Mouse (Mus musculus) T-helper 17 cell (primary cell): ENCODE results near the gene Rad17.

ENCODE experiments used
- in situ Hi-C, 2 experiments: fragments of 300-600 bp; cut with MboI, MseI; formaldehyde crosslinking; loops; 1 replicate in 1 of 2; 2 replicates in 1 of 2; pipeline ENCODE4 v1.15.1; 2025; ENCODE audit warnings: high pct_unique_total_duplicates in 2 of 2

Rad17 gene

DNA sequence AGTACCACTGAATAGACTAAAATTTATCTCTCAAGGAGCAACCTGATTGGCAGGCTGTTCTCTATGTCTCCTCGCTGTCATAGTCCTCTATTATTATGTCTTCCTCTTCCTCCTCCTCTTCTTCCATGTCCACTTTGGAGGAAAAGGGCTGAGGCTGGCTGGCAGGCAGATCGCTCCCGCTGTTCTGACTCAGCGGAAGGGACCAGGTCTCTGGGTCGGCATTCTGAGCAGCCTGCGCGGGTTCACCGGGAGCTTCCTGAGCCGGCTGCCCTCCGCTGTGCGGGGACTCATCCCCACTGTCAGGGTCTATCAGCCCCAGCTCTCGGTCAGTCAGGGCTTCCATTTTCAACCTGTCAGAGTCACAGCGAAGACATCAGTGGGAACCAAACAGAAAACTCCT, 33.3 kb downstream of the Rad17 start:
- in situ Hi-C loops: loop anchor here in 1 of 2 experiments (5.0 to 25.0 kb wide), 2 partner anchors 50 to 1780 kb away; no protein-coding TSS in a partner anchor

DNA sequence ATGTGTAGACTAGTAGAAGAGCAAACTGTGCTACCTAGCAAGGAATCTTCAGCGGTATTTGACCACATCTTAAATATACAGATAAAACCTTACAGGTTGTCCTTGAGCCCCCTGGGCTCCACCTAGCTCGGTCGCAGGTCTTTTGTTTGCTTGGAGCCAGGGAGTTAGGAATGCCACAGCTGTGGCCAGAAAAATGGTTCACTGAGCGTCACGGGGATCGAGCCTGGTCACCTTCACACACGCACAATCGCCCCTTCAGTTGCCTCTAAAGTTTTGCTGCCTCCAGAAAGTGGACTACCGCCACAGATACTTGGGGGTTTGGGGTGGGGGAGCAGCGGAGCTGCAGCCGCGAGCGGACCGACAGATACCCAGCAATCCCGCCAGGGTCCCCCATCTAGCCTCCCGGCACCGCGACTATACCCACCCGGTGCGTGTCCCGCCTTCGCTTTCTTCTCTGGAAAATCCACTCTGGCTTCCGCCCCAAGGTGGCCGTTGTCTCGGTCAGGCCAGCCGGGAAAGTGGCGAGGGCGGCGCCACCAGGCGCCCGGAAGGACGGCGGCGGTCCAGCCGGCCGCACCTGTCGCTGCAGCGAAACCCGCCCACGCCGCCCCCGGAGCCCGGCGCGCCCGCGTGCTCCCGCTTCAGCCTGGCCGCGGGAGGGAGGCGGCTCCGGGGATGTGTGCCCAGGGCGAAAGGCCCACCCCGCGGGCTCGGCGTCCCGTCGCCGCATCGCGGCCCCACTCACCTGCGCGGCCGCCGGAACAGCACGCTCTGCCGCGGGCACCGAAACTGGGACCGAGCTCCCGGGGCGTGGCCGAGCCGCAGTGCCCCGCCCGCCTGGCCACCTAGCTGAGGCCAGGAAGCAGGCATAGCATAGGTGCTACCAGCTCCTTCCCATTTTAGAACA, 34.4 kb downstream of the Rad17 start, which contains the start of gene Marveld2:
Marveld2 (minus strand) TSS at position 791 of the 907 bp plus-strand sequence.
- in situ Hi-C loops: loop anchor here in 1 of 2 experiments (5.0 to 25.0 kb wide), 2 partner anchors 49 to 1779 kb away; no protein-coding TSS in a partner anchor

DNA sequence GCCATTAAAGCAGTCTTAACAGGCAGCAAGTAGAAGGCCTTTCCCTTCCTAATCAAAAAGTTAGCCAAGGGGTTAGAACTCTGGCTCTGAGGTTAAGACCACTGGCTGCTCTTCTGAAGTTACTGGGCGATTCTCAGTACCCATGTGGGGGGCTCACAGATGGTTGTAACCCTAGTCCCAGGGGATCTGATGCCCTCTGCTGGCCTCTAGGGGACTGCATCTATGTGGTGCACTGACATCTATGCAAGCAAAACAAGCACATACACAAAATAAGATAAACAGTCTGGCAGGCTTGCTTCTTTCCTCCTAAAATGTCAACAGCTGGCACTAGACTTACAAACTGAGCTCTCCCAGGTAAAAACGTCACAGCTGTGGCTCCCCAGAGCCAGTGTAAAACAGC, 37.9 kb downstream of the Rad17 start:
- in situ Hi-C loops: loop anchor here in 1 of 2 experiments (25.0 kb wide), 1 partner anchor 1776 kb away; no protein-coding TSS in a partner anchor

DNA sequence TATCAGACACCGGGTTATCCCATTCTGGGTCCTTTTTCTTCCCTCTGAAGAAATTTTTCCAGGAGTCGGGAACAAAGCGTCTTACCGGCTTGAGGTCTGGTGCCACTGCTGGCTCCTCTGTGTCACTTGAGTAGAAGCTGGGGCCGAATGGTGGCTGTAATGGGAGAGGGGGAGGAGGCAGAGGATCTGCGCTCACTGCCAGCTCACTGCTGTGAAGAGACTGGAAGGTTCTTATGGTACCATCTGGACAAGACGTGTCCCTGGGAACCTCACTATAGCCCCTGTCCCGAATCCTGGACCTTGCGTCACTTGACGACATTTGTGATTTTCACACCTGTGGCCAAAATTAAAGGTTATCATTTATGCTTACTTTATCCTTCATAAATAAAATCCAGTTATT, 38.6 kb downstream of the Rad17 start:
- in situ Hi-C loops: loop anchor here in 1 of 2 experiments (25.0 kb wide), 1 partner anchor 1775 kb away; no protein-coding TSS in a partner anchor

DNA sequence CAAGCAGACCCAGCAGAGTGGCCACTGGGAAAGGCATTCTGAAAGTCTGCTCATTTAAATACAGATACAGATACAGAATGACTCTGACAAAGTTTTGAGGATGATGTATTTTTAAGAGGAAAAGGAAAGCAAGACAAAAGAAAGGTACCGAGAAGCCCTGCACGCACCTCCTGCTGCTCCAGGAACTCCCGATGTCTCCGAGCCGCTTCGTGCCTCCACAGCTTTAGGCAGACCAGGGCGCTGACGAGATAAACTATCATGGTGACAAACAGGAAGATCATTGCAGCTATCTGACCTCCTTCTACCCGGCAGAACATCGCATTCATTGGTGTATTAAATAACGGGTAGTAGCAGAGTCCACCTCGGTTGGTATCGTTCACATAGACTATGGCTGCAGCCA, 39.6 kb downstream of the Rad17 start:
- in situ Hi-C loops: loop anchor here in 1 of 2 experiments (25.0 kb wide), 1 partner anchor 1774 kb away; no protein-coding TSS in a partner anchor

DNA sequence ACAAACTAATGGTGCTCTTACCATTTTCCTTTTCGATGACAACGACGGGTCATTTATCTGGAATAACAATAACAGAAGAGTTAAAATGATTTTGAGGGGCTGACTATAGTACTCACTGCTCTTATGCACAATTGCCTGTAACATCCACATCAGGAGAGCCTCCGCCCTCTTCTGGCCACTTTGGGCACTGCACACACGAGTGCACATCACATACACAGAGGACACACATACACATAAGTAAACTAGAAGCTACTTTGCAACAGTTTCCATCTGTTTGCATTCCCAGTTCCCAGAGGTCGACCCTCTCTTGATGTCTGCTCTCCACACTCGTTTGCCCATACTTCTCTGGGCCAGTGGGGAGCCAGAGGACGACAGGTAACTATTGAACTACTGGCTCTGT, 43.1 kb downstream of the Rad17 start:
- in situ Hi-C loops: loop anchor here in 1 of 2 experiments (25.0 kb wide), 1 partner anchor 1770 kb away; no protein-coding TSS in a partner anchor

DNA sequence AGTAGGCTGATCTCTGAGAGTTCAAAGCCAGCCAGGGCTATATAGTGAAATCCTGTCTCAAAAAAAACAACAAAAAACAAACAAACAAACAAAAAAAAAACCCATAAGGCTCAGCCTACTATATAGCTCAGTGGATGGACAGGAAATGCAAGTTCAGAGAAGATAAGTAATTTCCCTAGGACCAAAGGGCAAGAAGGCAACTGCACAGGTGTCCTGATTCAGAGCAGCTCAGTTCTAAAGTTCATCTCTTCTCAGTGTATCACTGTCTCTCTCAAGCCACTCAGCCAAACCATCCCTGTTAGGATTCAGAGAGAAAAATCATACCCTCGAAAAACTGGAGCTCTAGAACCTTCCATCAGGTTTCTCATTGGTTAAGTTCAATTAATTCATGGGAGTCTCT, 45.0 kb downstream of the Rad17 start:
- in situ Hi-C loops: loop anchor here in 1 of 2 experiments (25.0 kb wide), 1 partner anchor 1769 kb away; no protein-coding TSS in a partner anchor

DNA sequence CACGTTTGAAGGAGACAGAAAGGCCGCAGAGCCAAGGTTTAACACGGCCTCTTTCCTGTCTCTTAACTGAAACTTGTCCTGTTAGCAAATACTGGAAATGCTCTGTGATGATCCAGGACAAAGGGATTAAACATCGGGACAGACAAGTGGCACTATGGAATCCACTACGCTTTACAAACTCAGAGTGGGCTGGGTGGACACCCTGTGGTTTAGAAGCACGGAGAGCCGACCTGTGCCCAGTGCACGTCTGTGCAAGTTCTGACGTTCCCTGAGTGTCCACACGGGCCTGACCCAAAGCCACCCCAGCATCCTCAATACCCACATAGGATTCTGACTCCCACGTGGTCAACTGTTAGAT, 47.1 kb downstream of the Rad17 start:
- in situ Hi-C loops: loop anchor here in 1 of 2 experiments (25.0 kb wide), 1 partner anchor 1766 kb away; no protein-coding TSS in a partner anchor

DNA sequence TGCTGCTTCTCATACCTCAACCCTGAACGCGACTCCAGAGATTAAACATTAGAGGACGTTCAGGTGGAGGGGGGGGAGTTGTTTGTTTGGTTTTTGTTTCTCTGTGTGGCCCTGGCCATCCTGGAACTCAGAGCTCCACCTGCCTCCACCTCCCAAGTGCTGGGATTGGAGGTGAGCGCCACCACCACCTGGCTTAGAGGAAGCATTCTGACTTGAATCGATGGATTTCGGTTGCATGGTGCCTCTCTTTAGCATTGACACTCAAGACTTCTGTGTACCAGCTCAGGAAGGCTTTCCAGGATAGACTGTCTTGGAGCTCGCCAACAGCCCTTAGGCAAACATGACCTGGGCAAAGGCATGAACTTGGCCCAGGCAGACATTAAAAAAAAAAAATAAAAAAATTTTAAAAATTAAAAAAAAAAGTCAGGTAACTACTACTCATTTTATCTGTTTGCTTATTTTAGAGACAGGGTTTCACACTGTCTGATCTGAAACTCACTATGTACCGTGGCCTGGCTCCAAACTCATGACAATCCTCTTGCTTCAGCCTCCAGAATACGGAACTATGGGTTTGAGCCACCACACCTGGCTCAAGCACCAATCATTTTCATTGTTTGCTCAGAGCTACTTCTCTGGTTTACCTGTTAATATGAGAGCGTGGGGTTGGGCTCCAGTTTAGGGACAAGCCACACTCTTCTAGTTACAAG, 47.7 kb downstream of the Rad17 start:
- in situ Hi-C loops: loop anchor here in 1 of 2 experiments (25.0 kb wide), 1 partner anchor 1766 kb away; no protein-coding TSS in a partner anchor

DNA sequence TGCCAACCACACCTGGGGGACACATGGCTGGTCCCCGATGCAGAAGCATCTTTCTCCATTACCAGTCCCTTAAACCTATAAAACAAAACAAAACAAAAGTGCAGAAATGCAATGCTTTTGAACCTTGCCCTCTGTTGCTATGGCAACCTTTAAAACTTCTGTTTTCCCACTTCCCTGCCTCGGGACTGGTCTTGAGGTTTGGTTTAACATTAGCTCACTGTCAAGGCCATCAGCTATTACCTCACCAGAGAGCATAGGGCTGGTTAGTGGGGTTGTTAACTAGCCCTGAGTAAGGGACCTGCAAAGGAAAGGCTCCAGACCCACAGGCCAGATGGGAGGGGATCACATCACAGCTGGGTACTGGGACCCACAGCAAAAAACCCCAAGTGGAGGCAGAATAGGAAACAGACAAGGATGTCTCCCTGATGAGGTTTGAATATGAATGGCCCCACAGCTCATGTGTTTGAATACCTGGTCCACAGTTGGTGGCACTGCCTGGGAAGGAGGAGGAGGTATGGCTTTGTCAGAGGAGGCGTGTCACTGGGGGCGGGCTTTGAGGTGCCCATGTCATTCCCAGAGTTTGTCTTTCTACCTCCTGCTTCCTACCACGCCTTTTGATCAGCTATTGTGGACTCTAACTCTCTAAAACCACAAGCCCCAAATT, 48.5 kb downstream of the Rad17 start:
- in situ Hi-C loops: loop anchor here in 1 of 2 experiments (25.0 kb wide), 1 partner anchor 1765 kb away; no protein-coding TSS in a partner anchor

DNA sequence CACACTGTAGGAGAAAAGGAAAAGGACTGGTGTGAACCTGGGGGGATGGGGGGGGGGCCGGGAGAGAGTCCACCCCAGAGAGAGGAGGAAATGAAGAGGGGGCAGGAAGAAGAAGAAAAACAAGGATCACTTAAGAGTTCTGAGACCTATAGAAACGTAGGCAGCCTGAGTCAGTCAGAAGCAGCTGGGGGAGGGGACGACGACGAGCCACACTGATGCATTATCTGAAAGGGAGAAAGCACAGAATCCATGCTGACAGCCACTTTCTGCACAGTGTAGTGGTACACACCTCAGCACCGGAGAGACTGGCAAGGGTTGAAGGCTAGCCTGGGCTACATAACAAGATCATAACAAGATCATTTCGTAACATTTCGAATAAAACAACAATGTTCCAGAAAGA, 49.8 kb downstream of the Rad17 start:
- in situ Hi-C loops: loop anchor here in 1 of 2 experiments (25.0 kb wide), 1 partner anchor 1764 kb away; no protein-coding TSS in a partner anchor

DNA sequence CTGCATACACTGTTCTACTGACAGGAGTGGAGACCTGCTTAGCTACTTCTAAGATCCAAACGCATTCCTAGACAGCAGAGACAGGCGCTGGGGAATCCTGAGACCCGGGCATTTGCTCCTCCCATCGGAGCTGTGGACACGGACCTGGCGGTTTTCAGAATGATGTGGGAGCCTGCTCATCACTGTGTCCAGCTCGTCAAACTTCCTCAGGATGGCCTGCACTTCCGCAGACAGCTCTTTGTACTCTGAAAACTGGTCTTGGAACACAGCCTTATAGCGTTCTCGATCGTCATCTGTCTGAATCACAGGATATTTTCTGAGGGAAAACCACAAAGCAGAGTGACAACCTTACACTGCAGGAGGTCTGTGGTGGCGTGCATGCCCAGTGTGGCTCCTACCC, 50.5 kb downstream of the Rad17 start:
- in situ Hi-C loops: loop anchor here in 1 of 2 experiments (25.0 kb wide), 1 partner anchor 1763 kb away; no protein-coding TSS in a partner anchor

DNA sequence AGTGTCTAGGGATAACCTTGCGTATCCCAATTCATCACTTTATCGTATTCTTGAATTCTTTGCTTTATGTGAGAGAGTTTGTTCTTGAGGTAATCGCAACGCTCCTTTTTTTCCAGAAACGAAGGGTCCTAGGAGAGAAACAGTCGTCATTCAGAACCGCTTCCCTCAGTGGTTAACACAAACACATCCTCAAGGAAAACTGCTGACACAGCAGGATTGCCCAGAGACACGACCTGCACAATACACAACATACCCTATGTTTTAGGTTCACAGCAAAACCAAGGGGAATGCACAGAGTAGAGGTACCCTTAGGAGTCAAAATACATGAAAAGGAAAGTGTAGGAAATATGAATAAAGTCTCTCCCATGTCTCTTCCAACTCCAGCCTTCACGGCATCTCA, 53.6 kb downstream of the Rad17 start:
- in situ Hi-C loops: no loop called here

DNA sequence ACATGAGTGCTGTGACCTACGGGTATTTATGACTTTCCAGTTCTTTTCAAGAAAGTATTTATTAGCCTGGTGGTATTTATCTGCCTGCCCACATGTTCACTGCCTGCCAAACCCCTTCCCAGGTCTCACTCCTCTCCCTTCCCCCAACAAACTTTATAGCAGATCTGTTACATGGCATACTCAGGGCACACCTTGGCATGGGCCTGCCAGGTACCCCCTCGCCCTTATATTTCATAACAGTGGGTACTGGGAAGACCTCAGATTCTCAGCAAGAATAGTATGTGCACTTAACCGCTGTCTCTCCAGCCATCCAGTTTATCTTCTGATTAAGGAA, 55.3 kb downstream of the Rad17 start:
- in situ Hi-C loops: no loop called here

DNA sequence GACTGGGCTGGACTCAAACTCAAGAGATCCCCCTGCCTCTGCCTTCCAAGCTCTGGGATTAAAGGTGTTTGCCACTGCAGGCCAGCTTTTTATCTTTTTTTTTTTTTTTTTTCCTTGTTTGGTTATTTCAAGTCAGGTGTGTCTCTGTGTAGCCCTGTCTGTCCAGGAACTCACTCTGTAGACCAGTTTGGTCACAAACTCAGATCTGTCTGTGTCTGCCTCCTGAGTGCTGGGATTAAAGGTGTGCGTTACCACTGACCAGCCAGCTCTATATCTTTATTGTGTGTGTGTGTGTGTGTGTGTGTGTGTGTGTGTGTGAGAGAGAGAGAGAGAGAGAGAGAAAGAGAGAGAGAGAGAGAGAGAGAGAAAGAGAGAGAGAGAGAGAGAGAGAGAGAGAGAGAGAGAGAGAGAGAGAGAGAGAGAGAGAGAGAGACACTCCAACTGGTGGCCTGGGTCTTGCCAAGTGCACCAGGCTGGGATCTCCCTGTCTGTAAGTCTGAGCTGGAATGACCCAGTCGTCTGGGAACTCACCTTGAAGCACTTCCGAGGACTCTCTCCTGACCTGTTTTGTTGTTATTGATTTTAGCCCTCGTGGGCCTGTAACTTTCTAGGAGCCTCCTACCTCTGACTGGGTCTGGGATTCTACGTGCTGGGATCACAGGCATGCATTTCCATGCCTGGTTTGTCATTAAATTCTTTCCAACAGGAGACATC, 55.9 kb downstream of the Rad17 start:
- in situ Hi-C loops: no loop called here

DNA sequence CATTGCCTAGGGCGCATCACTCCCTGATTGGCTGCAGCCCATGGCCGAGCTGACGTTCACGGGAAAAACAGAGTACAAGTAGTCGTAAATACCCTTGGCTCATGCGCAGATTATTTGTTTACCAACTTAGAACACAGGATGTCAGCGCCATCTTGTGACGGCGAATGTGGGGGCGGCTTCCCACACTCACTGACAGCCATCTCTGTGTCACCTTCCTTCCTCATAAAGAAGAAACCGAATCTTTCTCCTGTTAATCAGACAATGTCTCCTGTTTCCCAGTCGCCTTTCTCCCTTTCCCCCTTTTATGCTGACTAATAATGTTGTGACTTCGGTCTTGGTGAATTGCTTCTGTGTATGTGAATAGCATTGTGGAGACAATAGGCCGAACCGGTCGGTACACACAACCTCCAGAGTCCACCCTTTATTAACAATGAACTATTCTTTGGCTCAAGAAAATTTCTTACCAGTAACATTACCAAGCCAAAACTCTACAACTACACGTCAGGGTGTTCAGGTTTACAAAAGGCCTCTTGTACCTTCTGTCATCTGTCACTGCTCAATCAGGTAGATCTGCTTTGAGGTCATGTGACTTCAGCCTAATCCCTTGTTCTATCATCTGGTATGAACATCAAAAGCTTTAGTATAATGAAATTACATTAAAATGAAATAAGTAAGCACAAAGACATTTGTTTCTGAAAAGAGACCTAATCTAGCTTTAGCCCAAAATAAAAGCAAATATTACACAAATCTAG, 56.6 kb downstream of the Rad17 start:
- in situ Hi-C loops: no loop called here

DNA sequence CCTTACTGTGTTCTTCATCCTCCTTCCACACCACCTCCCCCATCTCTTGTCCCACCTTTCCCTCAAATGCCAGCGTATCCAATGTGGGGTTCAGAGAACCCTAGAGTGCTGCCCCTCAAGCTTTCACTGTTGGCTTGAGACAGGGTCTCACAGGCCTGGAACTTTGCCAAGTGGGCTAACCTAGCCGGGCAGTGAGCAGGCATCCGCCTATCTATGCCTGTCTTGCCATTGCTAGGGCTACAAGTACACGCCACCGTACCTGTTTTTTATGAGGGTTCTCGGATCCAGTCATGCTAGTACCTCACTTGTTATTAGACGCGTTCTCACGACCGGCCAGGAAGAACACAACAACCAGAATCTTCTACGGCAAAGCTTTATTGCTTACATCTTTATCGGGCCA, 62.2 kb downstream of the Rad17 start:
- in situ Hi-C loops: loop anchor here in 1 of 2 experiments (5.0 kb wide), 1 partner anchor 96 kb away; the partner anchor contains the start of gene Gtf2h2

DNA sequence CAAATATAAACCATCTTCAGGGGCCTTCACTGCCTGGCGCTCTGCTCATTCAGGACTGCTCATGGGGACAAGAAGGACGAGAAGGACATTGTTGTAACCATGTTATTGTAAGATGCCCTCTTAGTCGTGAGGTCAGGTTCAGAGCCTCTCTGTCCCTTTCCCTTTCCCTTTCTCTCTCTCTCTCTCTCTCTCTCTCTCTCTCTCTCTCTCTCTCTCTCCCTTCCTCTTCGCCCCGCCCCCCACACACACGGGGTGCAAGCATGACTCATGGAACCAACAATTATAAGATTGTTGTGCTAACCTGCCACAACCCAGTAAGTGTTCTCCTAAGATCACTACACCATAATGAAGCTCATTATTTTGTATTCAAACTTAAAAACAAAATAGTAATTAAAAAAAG, 68.7 kb downstream of the Rad17 start:
- in situ Hi-C loops: no loop called here

DNA sequence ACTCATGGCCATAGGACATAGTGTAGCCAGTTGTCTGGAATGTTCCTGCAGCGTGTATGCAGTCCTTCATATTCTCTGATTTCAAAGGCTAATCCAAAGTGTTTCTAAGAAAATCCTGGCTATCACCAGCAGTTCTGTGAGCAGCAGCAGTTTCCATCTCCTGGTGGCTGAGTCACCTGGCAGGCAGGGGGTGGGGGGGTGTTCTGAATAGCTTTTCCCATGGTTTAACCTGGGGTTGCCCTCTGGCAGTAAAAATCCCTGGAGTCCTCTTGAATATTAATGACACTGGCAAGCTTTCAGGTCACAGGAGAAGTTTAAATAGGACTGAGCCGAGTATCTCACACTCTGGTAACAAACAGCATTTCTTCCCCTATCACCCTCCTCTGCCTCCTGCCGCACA, 69.2 kb downstream of the Rad17 start:
- in situ Hi-C loops: no loop called here

DNA sequence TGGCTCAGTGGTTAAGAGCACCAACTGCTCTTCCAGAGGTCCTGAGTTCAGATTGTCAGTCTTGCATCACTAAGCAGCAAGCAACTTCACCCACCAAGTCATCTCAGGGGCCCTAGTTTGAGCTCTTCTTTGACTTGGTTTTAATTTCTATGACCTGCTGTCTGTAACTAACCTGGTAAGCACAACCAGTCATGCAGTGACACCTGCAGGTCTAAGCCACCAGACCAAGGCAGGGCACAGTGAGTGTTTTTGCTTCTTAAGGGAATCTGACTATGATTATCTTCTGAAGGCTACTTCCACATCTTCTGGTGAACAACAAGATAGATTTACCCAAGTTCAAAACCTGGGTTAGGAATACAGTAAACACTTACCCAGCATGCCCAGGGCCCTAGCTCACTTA, 70.9 kb downstream of the Rad17 start:
- in situ Hi-C loops: no loop called here
